Mouse (Mus musculus) v-Abl transformed pro-B cells (cell line): ENCODE results near the gene Adtrp.

Experiments used
- in situ Hi-C, 2 experiments: fragments of 400-800 bp; cut with MboI; formaldehyde crosslinking; loops; one replicate each; pipeline ENCODE4 v1.15.1; 2025; ENCODE audit not compliant: unreplicated experiment in 2 of 2

The Adtrp gene

GRCm38 (mm10) chr13:41847516-41848126 lies at the start of gene Adtrp:
Gene Adtrp (minus strand): TSS chr13:41847684.
- in situ Hi-C loops: no loop called here

GRCm38 (mm10) chr13:41892016-41892415 lies 44.5 kb upstream of the Adtrp start:
- in situ Hi-C loops: no loop called here

- in situ Hi-C loops: no loop called here
Observed at GRCm38 (mm10) chr13:41890618-41891017, 43.1 kb upstream of the Adtrp start.

GRCm38 (mm10) chr13:41890111-41890600 lies 42.7 kb upstream of the Adtrp start:
- in situ Hi-C loops: no loop called here

- in situ Hi-C loops: no loop called here
Observed at GRCm38 (mm10) chr13:41888644-41889043, 41.2 kb upstream of the Adtrp start.

- in situ Hi-C loops: no loop called here
Observed at GRCm38 (mm10) chr13:41886120-41886519, 38.6 kb upstream of the Adtrp start.

GRCm38 (mm10) chr13:41883665-41884291 lies 36.3 kb upstream of the Adtrp start:
- in situ Hi-C loops: no loop called here

- in situ Hi-C loops: no loop called here
Observed at GRCm38 (mm10) chr13:41881201-41881600, 33.7 kb upstream of the Adtrp start.

GRCm38 (mm10) chr13:41880525-41880924 lies 33.0 kb upstream of the Adtrp start:
- in situ Hi-C loops: no loop called here

- in situ Hi-C loops: no loop called here
Observed at GRCm38 (mm10) chr13:41872686-41873085, 25.2 kb upstream of the Adtrp start.

GRCm38 (mm10) chr13:41872161-41872562 lies 24.7 kb upstream of the Adtrp start:
- in situ Hi-C loops: no loop called here

- in situ Hi-C loops: no loop called here
Observed at GRCm38 (mm10) chr13:41867533-41867932, 20.0 kb upstream of the Adtrp start.

- in situ Hi-C loops: no loop called here
Observed at GRCm38 (mm10) chr13:41865575-41865974, 18.1 kb upstream of the Adtrp start.

GRCm38 (mm10) chr13:41865071-41865470 lies 17.6 kb upstream of the Adtrp start:
- in situ Hi-C loops: no loop called here

- in situ Hi-C loops: no loop called here
Observed at GRCm38 (mm10) chr13:41860603-41861405, 13.3 kb upstream of the Adtrp start.

GRCm38 (mm10) chr13:41855206-41856185 lies 8.0 kb upstream of the Adtrp start:
- in situ Hi-C loops: no loop called here

- in situ Hi-C loops: no loop called here
Observed at GRCm38 (mm10) chr13:41850727-41851378, 3.4 kb upstream of the Adtrp start.

- in situ Hi-C loops: no loop called here
Observed at GRCm38 (mm10) chr13:41846516-41846915, 968 bp downstream of the Adtrp start.

- in situ Hi-C loops: no loop called here
Observed at GRCm38 (mm10) chr13:41845013-41845412, 2.5 kb downstream of the Adtrp start.

- in situ Hi-C loops: no loop called here
Observed at GRCm38 (mm10) chr13:41844071-41844470, 3.4 kb downstream of the Adtrp start.
